27 mouse cellular contexts compared by ENCODE assay signal in genomic region chr4:108371421-108371820, GRCm38 (mm10). TPM values are rescaled to one million over a fixed set of nuclear protein-coding genes. Genes with fewer than 3 reads are reported as not detected.
A peak's percentile ranks its signal among the peaks of the same experiment; 100 is the strongest.
DNase-seq lines count a peak whose midpoint lies in the region; ATAC-seq lines count a peak whose summit lies in the region.
"Had no signal": no experiment of that assay in that cellular context is flagged by ENCODE, and none has a peak within 500 bp of the region (broad histone marks: within the 10 kb centered on the region; RNA-seq: fewer than 3 reads in every experiment).

No protein-coding gene starts in this region.

- H3K27ac ChIP-seq in heart, embryonic 15.5 days, result 0 out of 2 replicates have a peak overlapping the region, but pooled peaks have one; percentile 24
- peak overlapping the region; percentile 61; the same call in 1 of the 2 replicates for H3K27ac ChIP-seq in limb, embryonic 10.5 days
- no peak overlapping the region for H3K27ac ChIP-seq in midbrain, embryonic 11.5 days (ENCODE audit: low read depth, low read length)
- H3K27ac ChIP-seq: embryonic facial prominence, embryonic 15.5 days; gastrocnemius, adult 2 months; heart, adult 2 months; hindbrain, embryonic 15.5 days had no signal

- no peak overlapping the region for H3K9ac ChIP-seq in heart, embryonic 15.5 days
- no peak overlapping the region for H3K9ac ChIP-seq in midbrain, embryonic 11.5 days (ENCODE audit: low read length)
- H3K9ac ChIP-seq: embryonic facial prominence, embryonic 15.5 days; hindbrain, embryonic 15.5 days had no signal

- no peaks in the 10 kb centered on the region for H3K9me3 ChIP-seq in heart, embryonic 15.5 days (replicated peaks)
- H3K9me3 ChIP-seq in limb, embryonic 10.5 days (replicated peaks), result no peaks in the 10 kb centered on the region
- no peaks in the 10 kb centered on the region for H3K9me3 ChIP-seq in midbrain, embryonic 11.5 days (ENCODE audit: control insufficient read depth, low read length)
- H3K9me3 ChIP-seq: embryonic facial prominence, embryonic 15.5 days; forebrain, embryonic 10.5 days; G1E; hindbrain, embryonic 15.5 days had no signal

- H3K4me2 ChIP-seq in heart, embryonic 15.5 days, result no peak overlapping the region
- no peak overlapping the region for H3K4me2 ChIP-seq in midbrain, embryonic 11.5 days
- H3K4me2 ChIP-seq: embryonic facial prominence, embryonic 15.5 days; hindbrain, embryonic 15.5 days had no signal

- H3K4me1 ChIP-seq in heart, embryonic 15.5 days (replicated peaks), result peaks cover 13% of the 10 kb centered on the region
- H3K4me1 ChIP-seq in limb, embryonic 10.5 days, result peaks cover 29% of the 10 kb centered on the region
- no peaks in the 10 kb centered on the region for H3K4me1 ChIP-seq in midbrain, embryonic 11.5 days (ENCODE audit: control insufficient read depth, insufficient read depth, low read length)
- H3K4me1 ChIP-seq: embryonic facial prominence, embryonic 15.5 days; hindbrain, embryonic 15.5 days had no signal

- no peak for ATAC-seq in heart, embryonic 15.5 days (replicated peaks; ENCODE audit: insufficient number of reproducible peaks, insufficient read depth, low FRiP score, low read depth)
- ATAC-seq in midbrain, embryonic 11.5 days (ENCODE audit: low FRiP score), result no peak
- ATAC-seq in inflammation-experienced regulatory T-cells, adult 6 months, result no peak
- ATAC-seq: activated CD4-positive, CD25-positive, alpha-beta regulatory T cell, adult 4 months; CD4-positive, CD25-positive, alpha-beta regulatory T cell, adult 4 months; forebrain, embryonic 14.5 days; intestine, postnatal 0 days; Patski had no signal

- H3K27me3 ChIP-seq in heart, embryonic 15.5 days, result no peaks in the 10 kb centered on the region
- H3K27me3 ChIP-seq in limb, embryonic 10.5 days (ENCODE audit: low read depth, poor library complexity, severe bottlenecking), result no peaks in the 10 kb centered on the region
- no peaks in the 10 kb centered on the region for H3K27me3 ChIP-seq in midbrain, embryonic 11.5 days (ENCODE audit: control insufficient read depth, insufficient read depth, low read length)
- H3K27me3 ChIP-seq: embryonic facial prominence, embryonic 15.5 days; hindbrain, embryonic 15.5 days; Patski had no signal

- intact Hi-C loops in heart, postnatal 36 days (cut with DNase I), result no loop called here

- H3K36me3 ChIP-seq in heart, embryonic 15.5 days, result no peaks in the 10 kb centered on the region
- H3K36me3 ChIP-seq in limb, embryonic 10.5 days, result no peaks in the 10 kb centered on the region
- no peaks in the 10 kb centered on the region for H3K36me3 ChIP-seq in midbrain, embryonic 11.5 days (ENCODE audit: control insufficient read depth, insufficient read depth, low read length)
- H3K36me3 ChIP-seq: embryonic facial prominence, embryonic 15.5 days; forebrain, embryonic 10.5 days; G1E; hindbrain, embryonic 15.5 days had no signal

- no peak for DNase-seq in heart, postnatal 36 days
- peak; percentile 49 for DNase-seq in Muller cell, postnatal 12 days (ENCODE audit: inconsistent ontology term)
- no peak for DNase-seq in limb, embryonic 10.5 days (ENCODE audit: low spot score)
- peak; percentile 24 to 52 for DNase-seq in natural killer cell, adult 2 months (ENCODE audit: low spot score in 2 of 2)
- no peak for DNase-seq in midbrain, embryonic 11.5 days (ENCODE audit: low spot score, missing footprints)
- DNase-seq in urinary bladder, postnatal 4 days (ENCODE audit: low spot score in 2 of 2), result no peak
- DNase-seq: adrenal gland, postnatal 14 days; B cell, adult 2 months; cerebellum, adult 18-20 months; cerebellum, adult 9-11 months; embryo, embryonic 11 days; gastrocnemius, adult 2 months; gastrocnemius, postnatal 25 days; heart, adult 2 months had no signal

- H3K4me3 ChIP-seq in heart, embryonic 15.5 days, result no peak overlapping the region
- H3K4me3 ChIP-seq in limb, embryonic 10.5 days, result no peak overlapping the region
- H3K4me3 ChIP-seq in midbrain, embryonic 11.5 days (ENCODE audit: low read depth, low read length), result no peak overlapping the region
- H3K4me3 ChIP-seq: embryonic facial prominence, embryonic 15.5 days; erythroblast, embryonic 14.5 days; forebrain, embryonic 10.5 days; gastrocnemius, adult 2 months; heart, adult 2 months; hindbrain, embryonic 15.5 days had no signal

- 92% methylated on average over 3 of the region's 3 CpGs for WGBS in heart, embryonic 15.5 days
- 93% methylated on average over 3 of the region's 3 CpGs for WGBS in limb, embryonic 10.5 days
- WGBS in midbrain, embryonic 11.5 days, result 87% methylated on average over 3 of the region's 3 CpGs

RNA-seq across cellular contexts. Expression of gene Shisal2a, which starts 11.7 kb away (rescaled TPM):
- polyA plus RNA-seq in heart, embryonic 15.5 days (2015; fragmentation: Nextera tagmentation; extraction: Ambion mirVana), result 1.2 and 1.3 TPM in 2 replicates
- total RNA-seq in heart, postnatal 36 days (2021), result not detected
- polyA plus RNA-seq in limb, embryonic 10.5 days (2016; fragmentation: Nextera tagmentation; extraction: Ambion mirVana), result 1.5 and 5.6 TPM in 2 replicates
- 1.6 and 2.4 TPM in 2 replicates for polyA plus RNA-seq in midbrain, embryonic 11.5 days (2014; fragmentation: Nextera tagmentation; extraction: Ambion mirVana)
- polyA plus RNA-seq in inflammation-experienced regulatory T-cells, adult 6 months (2017; shearing (Covaris generic)), result not detected
- total RNA-seq: G1E; gastrocnemius, adult 2 months; gastrocnemius, postnatal 25 days; heart, adult 2 months; heart, postnatal 25 days had no signal
- polyA plus RNA-seq: activated CD4-positive, CD25-positive, alpha-beta regulatory T cell, adult 4 months; CD4-positive, CD25-positive, alpha-beta regulatory T cell, adult 4 months; erythroblast, embryonic 14.5 days; G1E; heart, adult 2 months; Patski had no signal

RNA-seq across cellular contexts. Expression of gene Gpx7, which starts 35.3 kb away (rescaled TPM):
- 60.4 and 60.6 TPM in 2 replicates for polyA plus RNA-seq in heart, embryonic 15.5 days (2015; fragmentation: Nextera tagmentation; extraction: Ambion mirVana)
- total RNA-seq in heart, postnatal 36 days (2021), result 1 to 10 TPM; 8.9 to 9.9 TPM
- polyA plus RNA-seq in limb, embryonic 10.5 days (2016; fragmentation: Nextera tagmentation; extraction: Ambion mirVana), result 40.6 and 44.3 TPM in 2 replicates
- 50.8 and 52.4 TPM in 2 replicates for polyA plus RNA-seq in midbrain, embryonic 11.5 days (2014; fragmentation: Nextera tagmentation; extraction: Ambion mirVana)
- polyA plus RNA-seq in inflammation-experienced regulatory T-cells, adult 6 months (2017; shearing (Covaris generic)), result 1 to 10 TPM in 2 of 3 experiments, under 1 TPM in 1; 0.83 to 3.8 (median 2.5) TPM
- polyA plus RNA-seq: erythroblast, embryonic 14.5 days; G1E; Patski had no signal

RNA-seq across cellular contexts. Expression of gene Coa7, which starts 43.5 kb away (rescaled TPM):
- polyA plus RNA-seq in heart, embryonic 15.5 days (2015; fragmentation: Nextera tagmentation; extraction: Ambion mirVana), result 41.2 and 48.0 TPM in 2 replicates
- total RNA-seq in heart, postnatal 36 days (2021), result 10 to 100 TPM; 31.8 to 38.1 TPM
- 68.2 and 71.3 TPM in 2 replicates for polyA plus RNA-seq in limb, embryonic 10.5 days (2016; fragmentation: Nextera tagmentation; extraction: Ambion mirVana)
- polyA plus RNA-seq in midbrain, embryonic 11.5 days (2014; fragmentation: Nextera tagmentation; extraction: Ambion mirVana), result 54.6 and 55.5 TPM in 2 replicates
- 10 to 100 TPM; 16.1 to 26.8 (median 22.9) TPM for polyA plus RNA-seq in inflammation-experienced regulatory T-cells, adult 6 months (2017; shearing (Covaris generic))

Comparison
In these comparisons a context has a peak if more than half of its experiments do, and no peak if none do; other contexts are left out.
1. DNase-seq: peak in Muller cell, postnatal 12 days (single experiment) and natural killer cell, adult 2 months (2 of 2); none in heart, postnatal 36 days (0 of 2), limb, embryonic 10.5 days (single experiment), midbrain, embryonic 11.5 days (single experiment) and urinary bladder, postnatal 4 days (0 of 2).